Mouse (Mus musculus) spleen, postnatal 14 days (tissue): Measurements from ENCODE around the gene Arfrp1.
A peak's percentile ranks its signal among the peaks of the same experiment; 100 is the strongest.

Source experiments
- DNase-seq, 2 experiments: peaks; one replicate each; pipeline ENCODE4 v3.0.0; 2021 to 2022; ENCODE audit warnings: low spot score in 2 of 2

Gene Arfrp1

GRCm38 (mm10) chr2:181364860-181365596 is at the start of gene Arfrp1, which contains the start of gene Zgpat:
Gene Arfrp1 (minus strand): TSS chr2:181365404.
Gene Zgpat (plus strand): TSS chr2:181364928.
- peak; percentile 76 to 83 for DNase-seq

- DNase-seq, result no peak
Measured at GRCm38 (mm10) chr2:181413141-181413540, 47.9 kb upstream of the Arfrp1 start.

- peak in 1 of 2 experiments; percentile 43 for DNase-seq
Measured at GRCm38 (mm10) chr2:181410760-181411473, 45.7 kb upstream of the Arfrp1 start.

GRCm38 (mm10) chr2:181409643-181410042 is 44.4 kb upstream of the Arfrp1 start:
- DNase-seq, result no peak

GRCm38 (mm10) chr2:181403722-181404121 is 38.5 kb upstream of the Arfrp1 start:
- DNase-seq, result no peak

GRCm38 (mm10) chr2:181401497-181401896 is 36.3 kb upstream of the Arfrp1 start:
- no peak for DNase-seq

GRCm38 (mm10) chr2:181397207-181397761 is 32.1 kb upstream of the Arfrp1 start:
- DNase-seq, result no peak

- DNase-seq, result no peak
Measured at GRCm38 (mm10) chr2:181394086-181394485, 28.9 kb upstream of the Arfrp1 start.

- peak; percentile 61 to 79 for DNase-seq
Measured at GRCm38 (mm10) chr2:181392600-181393213, 27.5 kb upstream of the Arfrp1 start.

GRCm38 (mm10) chr2:181391541-181391940 is 26.3 kb upstream of the Arfrp1 start:
- DNase-seq, result no peak

- DNase-seq, result no peak
Measured at GRCm38 (mm10) chr2:181391022-181391421, 25.8 kb upstream of the Arfrp1 start.

- no peak for DNase-seq
Measured at GRCm38 (mm10) chr2:181390136-181390870, 25.1 kb upstream of the Arfrp1 start.

- no peak for DNase-seq
Measured at GRCm38 (mm10) chr2:181386663-181387210, 21.5 kb upstream of the Arfrp1 start.

- no peak for DNase-seq
Measured at GRCm38 (mm10) chr2:181385885-181386284, 20.7 kb upstream of the Arfrp1 start.

- DNase-seq, result no peak
Measured at GRCm38 (mm10) chr2:181384919-181385391, 19.8 kb upstream of the Arfrp1 start.

- DNase-seq, result no peak
Measured at GRCm38 (mm10) chr2:181384463-181384862, 19.3 kb upstream of the Arfrp1 start.

- no peak for DNase-seq
Measured at GRCm38 (mm10) chr2:181381631-181382306, 16.6 kb upstream of the Arfrp1 start.

GRCm38 (mm10) chr2:181381107-181381506 is 15.9 kb upstream of the Arfrp1 start:
- DNase-seq, result no peak

- no peak for DNase-seq
Measured at GRCm38 (mm10) chr2:181380251-181380650, 15.0 kb upstream of the Arfrp1 start.

GRCm38 (mm10) chr2:181379778-181380177 is 14.6 kb upstream of the Arfrp1 start, which contains the start of gene Lime1:
Gene Lime1 (plus strand): TSS chr2:181380078.
- no peak for DNase-seq
